Mouse (Mus musculus) embryo, embryonic 11 days (tissue): ENCODE measurements at regions not wholly inside any gene's neighbourhood (a gene's known extent, or its start where the extent isn't known, plus 50 kb on each side); places are given as distances from the start of the nearest gene placed in this dataset.
"Not testable (repeated sequence)": the region's sequence is repeated elsewhere in the genome, so short reads cannot be mapped to it uniquely, and the experiment has no call there.

Experiments
- DNase-seq: peaks from one replicate; pipeline ENCODE4 v3.0.0-alpha.2; 2015

GRCm38 (mm10) chr14:107214391-107214790 is 1108.4 kb downstream of the Trim52 start:
- DNase-seq, result peak; percentile 10

- DNase-seq, result no peak
These were observed 1158.2 kb downstream of the Trim52 start for GRCm38 (mm10) chr14:107264182-107264581.

DNA sequence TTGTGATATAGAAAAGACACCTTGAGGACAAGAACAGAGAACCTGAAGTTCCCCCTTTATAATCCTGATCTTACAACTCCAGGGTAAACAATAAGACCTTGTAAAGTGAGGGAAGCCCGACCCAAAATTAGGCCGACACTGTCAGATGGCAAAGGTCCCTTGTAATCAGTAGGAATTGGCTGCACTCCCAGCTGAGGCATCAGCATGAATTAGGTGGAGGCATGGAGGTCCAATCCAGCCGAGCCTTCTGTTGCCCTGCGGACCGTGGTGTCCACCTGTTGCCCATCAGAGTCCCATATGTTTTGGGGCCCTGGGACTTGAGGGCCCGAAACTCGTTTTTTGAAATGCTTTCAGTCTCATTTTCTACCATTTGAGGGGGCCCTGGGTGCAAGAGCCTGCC is 1174.3 kb downstream of the Trim52 start:
- not testable (repeated sequence) for DNase-seq

GRCm38 (mm10) chr14:107329302-107329701 is 1223.3 kb downstream of the Trim52 start:
- DNase-seq, result no peak

GRCm38 (mm10) chr14:107340205-107340604 is 1234.2 kb downstream of the Trim52 start:
- DNase-seq, result no peak

DNA sequence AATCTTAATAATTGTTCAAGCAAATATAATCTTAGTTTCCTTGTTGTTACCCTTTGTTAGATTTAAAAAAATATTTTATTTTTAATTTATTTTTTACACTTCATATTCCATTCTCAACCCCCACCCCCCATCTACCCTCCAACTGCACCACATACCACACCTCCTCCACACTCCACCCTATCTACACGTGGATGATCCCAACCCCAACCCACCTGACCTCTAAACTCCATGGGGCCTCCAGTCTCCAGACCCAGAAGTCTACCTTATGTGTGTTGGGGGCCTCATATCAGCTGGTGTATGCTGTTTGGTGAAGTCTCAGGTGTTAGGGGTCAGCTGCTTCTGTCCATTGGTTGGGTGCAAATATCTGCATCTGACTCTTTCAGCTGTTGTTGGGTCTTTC is 1256.8 kb downstream of the Trim52 start:
- no peak for DNase-seq
